22 mouse cellular contexts compared by ENCODE assay signal in the genomic region with DNA sequence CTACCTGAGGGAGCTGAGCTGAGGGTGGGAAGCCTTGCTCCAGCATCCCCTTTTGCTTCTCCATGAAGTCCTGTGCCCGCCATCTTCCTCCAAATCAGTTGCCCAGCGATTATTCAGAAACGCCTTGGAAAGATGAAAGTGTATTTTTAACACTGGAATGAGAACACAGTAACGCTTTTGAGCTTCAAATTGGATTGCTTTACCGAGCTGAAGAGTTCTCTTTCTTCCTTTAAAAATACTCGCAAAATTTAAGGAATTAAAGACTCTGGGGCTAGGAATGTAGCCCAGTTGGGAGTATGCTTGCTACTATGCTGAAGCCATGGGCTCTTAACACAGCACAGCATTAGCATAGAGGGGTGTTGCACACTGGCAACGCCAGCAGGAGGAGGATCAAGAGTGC. TPM values are rescaled to one million over a fixed set of nuclear protein-coding genes. Genes with fewer than 3 reads are reported as not detected.
A peak's percentile ranks its signal among the peaks of the same experiment; 100 is the strongest.
DNase-seq lines count a peak whose midpoint lies in the region; ATAC-seq and TF ChIP-seq lines count a peak whose summit lies in the region.
"Had no signal": no experiment of that assay in that cellular context is flagged by ENCODE, and none has a peak within 500 bp of the region (broad histone marks: within the 10 kb centered on the region; RNA-seq: fewer than 3 reads in every experiment).

No protein-coding gene starts in this region.

- no peak for TF ChIP-seq CTCF in forebrain, postnatal 0 days (IDR thresholded peaks at IDR 0.05; ENCODE audit: low read depth)
- TF ChIP-seq CTCF in left cerebral cortex, adult 2 months (IDR thresholded peaks at IDR 0.05) = no peak; the same call in none of the 2 replicates
- TF ChIP-seq CTCF in cortical plate, adult 2 months (IDR thresholded peaks at IDR 0.05; ENCODE audit: extremely low read depth, insufficient read depth, low read length) = no peak

- H3K4me1 ChIP-seq in forebrain, postnatal 0 days (ENCODE audit: insufficient read depth) = peaks cover 15% of the 10 kb centered on the region
- peaks cover 23% of the 10 kb centered on the region for H3K4me1 ChIP-seq in forebrain, embryonic 13.5 days
- H3K4me1 ChIP-seq in cortical plate, adult 2 months (ENCODE audit: control insufficient read depth, insufficient read depth, low read length) = peaks cover 17% of the 10 kb centered on the region

- peak; percentile 54 for ATAC-seq in forebrain, postnatal 0 days
- no peak for ATAC-seq in forebrain, embryonic 13.5 days
- no peak for ATAC-seq in erythroid progenitor cell, adult 5-6 weeks (replicated peaks; ENCODE audit: low FRiP score, poor library complexity, severe bottlenecking)
- ATAC-seq: activated CD4-positive, CD25-positive, alpha-beta regulatory T cell, adult 4 months; CD4-positive, CD25-positive, alpha-beta regulatory T cell, adult 4 months; intestine, postnatal 0 days had no signal

- no peaks in the 10 kb centered on the region for H3K9me3 ChIP-seq in forebrain, postnatal 0 days (ENCODE audit: low read length)
- H3K9me3 ChIP-seq in forebrain, embryonic 13.5 days (replicated peaks) = no peaks in the 10 kb centered on the region
- H3K9me3 ChIP-seq: embryonic facial prominence, embryonic 12.5 days; embryonic facial prominence, embryonic 15.5 days; hindbrain, embryonic 12.5 days; hindbrain, embryonic 15.5 days had no signal

- DNase-seq in forebrain, postnatal 0 days = peak; percentile 38
- no peak for DNase-seq in left cerebral cortex, adult 2 months (ENCODE audit: extremely low spot score in 1 of 2, low spot score in 2 of 2)
- no peak for DNase-seq in left cerebral cortex, postnatal 36 days (ENCODE audit: low spot score in 2 of 2)
- DNase-seq: adrenal gland, adult 8-10 months; adrenal gland, postnatal 25 days; cerebellum, adult 18-20 months; cerebellum, adult 9-10 months; cerebellum, postnatal 14 days; gastrocnemius, adult 2 months; gastrocnemius, postnatal 14 days; heart, adult 11 months had no signal

- no peaks in the 10 kb centered on the region for H3K36me3 ChIP-seq in forebrain, postnatal 0 days (ENCODE audit: insufficient read depth)
- no peaks in the 10 kb centered on the region for H3K36me3 ChIP-seq in forebrain, embryonic 13.5 days (ENCODE audit: poor library complexity, severe bottlenecking)
- H3K36me3 ChIP-seq: embryonic facial prominence, embryonic 12.5 days; embryonic facial prominence, embryonic 15.5 days; hindbrain, embryonic 12.5 days; hindbrain, embryonic 15.5 days had no signal

- WGBS in forebrain, postnatal 0 days = 57% methylated on average over 7 of the region's 7 CpGs
- WGBS in forebrain, embryonic 13.5 days = 88% methylated on average over 7 of the region's 7 CpGs

- peak overlapping the region; percentile 75 for H3K27ac ChIP-seq in forebrain, postnatal 0 days (ENCODE audit: low read depth, low read length)
- no peak overlapping the region for H3K27ac ChIP-seq in forebrain, embryonic 13.5 days
- peak overlapping the region; percentile 66 for H3K27ac ChIP-seq in left cerebral cortex, adult 2 months
- H3K27ac ChIP-seq in cortical plate, adult 2 months (ENCODE audit: insufficient read depth, low read length) = peak overlapping the region; percentile 51
- H3K27ac ChIP-seq: embryonic facial prominence, embryonic 12.5 days; embryonic facial prominence, embryonic 15.5 days; gastrocnemius, adult 2 months; hindbrain, embryonic 12.5 days; hindbrain, embryonic 15.5 days had no signal

- H3K4me3 ChIP-seq in forebrain, postnatal 0 days (ENCODE audit: low read depth, low read length) = no peak overlapping the region
- no peak overlapping the region for H3K4me3 ChIP-seq in forebrain, embryonic 13.5 days
- H3K4me3 ChIP-seq in left cerebral cortex, adult 2 months = no peak overlapping the region
- H3K4me3 ChIP-seq in cortical plate, adult 2 months (ENCODE audit: insufficient read depth, low read length) = no peak overlapping the region
- H3K4me3 ChIP-seq: embryonic facial prominence, embryonic 12.5 days; embryonic facial prominence, embryonic 15.5 days; gastrocnemius, adult 2 months; hindbrain, embryonic 12.5 days; hindbrain, embryonic 15.5 days had no signal

- H3K4me2 ChIP-seq in forebrain, postnatal 0 days (ENCODE audit: low read depth) = no peak overlapping the region
- no peak overlapping the region for H3K4me2 ChIP-seq in forebrain, embryonic 13.5 days
- H3K4me2 ChIP-seq: embryonic facial prominence, embryonic 12.5 days; embryonic facial prominence, embryonic 15.5 days; heart, embryonic 11.5 days; hindbrain, embryonic 12.5 days; hindbrain, embryonic 15.5 days had no signal

- H3K9ac ChIP-seq in forebrain, postnatal 0 days = no peak overlapping the region
- no peak overlapping the region for H3K9ac ChIP-seq in forebrain, embryonic 13.5 days
- H3K9ac ChIP-seq: embryonic facial prominence, embryonic 12.5 days; embryonic facial prominence, embryonic 15.5 days; hindbrain, embryonic 12.5 days; hindbrain, embryonic 15.5 days had no signal

- no peak for TF ChIP-seq POLR2A in cortical plate, adult 2 months (IDR thresholded peaks at IDR 0.05; ENCODE audit: extremely low read depth, insufficient read depth, low read length)

- intact Hi-C loops in left cerebral cortex, adult 2 months (cut with DNase I) = no loop called here
- intact Hi-C loops in left cerebral cortex, postnatal 36 days (cut with DNase I) = no loop called here

- H3K27me3 ChIP-seq in forebrain, postnatal 0 days (ENCODE audit: insufficient read depth, low read length) = no peaks in the 10 kb centered on the region
- H3K27me3 ChIP-seq in forebrain, embryonic 13.5 days = no peaks in the 10 kb centered on the region
- H3K27me3 ChIP-seq: embryonic facial prominence, embryonic 12.5 days; embryonic facial prominence, embryonic 15.5 days; hindbrain, embryonic 12.5 days; hindbrain, embryonic 15.5 days had no signal

RNA-seq across cellular contexts. Expression of gene Tspan5, which starts 54.0 kb away (rescaled TPM):
- total RNA-seq in forebrain, postnatal 0 days (2014; rRNA removed) = 149 and 172 TPM in 2 replicates
- polyA plus RNA-seq in forebrain, postnatal 0 days (2015; fragmentation: Nextera tagmentation; extraction: Ambion mirVana) = 96.8 and 123 TPM in 2 replicates
- 60.2 and 62.7 TPM in 2 replicates for polyA plus RNA-seq in forebrain, embryonic 13.5 days (2015; fragmentation: Nextera tagmentation; extraction: Ambion mirVana)
- 100 to 1,000 TPM; 242 to 281 TPM for total RNA-seq in left cerebral cortex, adult 2 months (2021)
- total RNA-seq in left cerebral cortex, postnatal 36 days (2021) = 100 to 1,000 TPM; 247 to 286 TPM
- polyA plus RNA-seq in cortical plate, adult 2 months (2012; rRNA removed) = 224 and 226 TPM in 2 replicates
- 0.84 and 2.9 TPM in 2 replicates for total RNA-seq in erythroid progenitor cell, adult 5-6 weeks (2015; ENCODE audit: low replicate concordance)
- total RNA-seq in erythroid progenitor cell, adult 5-6 weeks (2017; ENCODE audit: low replicate concordance) = 0.61 and 2.6 TPM in 2 replicates

Comparison
In these comparisons a context has a peak if more than half of its experiments do, and no peak if none do; other contexts are left out.
1. RNA of gene Tspan5, which starts 54.0 kb away (total RNA-seq): 247 to 286 TPM in left cerebral cortex, postnatal 36 days, 242 to 281 TPM in left cerebral cortex, adult 2 months and 149 to 172 TPM in forebrain, postnatal 0 days; 0.61 to 2.9 TPM in erythroid progenitor cell, adult 5-6 weeks; every median in the first group is over 10 times any median in the second.